Mouse (Mus musculus) kidney, adult 2 months (tissue): Measurements from ENCODE around the gene Fry.

ENCODE experiments used
- CTCF ChIP-seq: fragments of 200-500 bp; conservative IDR thresholded peaks from 2 replicates; pipeline ENCODE4 v1.5.1; 2011; ENCODE audit warnings: low read depth, mild to moderate bottlenecking, control low read depth, low read length, moderate library complexity, mixed read lengths; ENCODE audit not compliant: insufficient read depth, insufficient read length
- POLR2A ChIP-seq: fragments of 200-500 bp; IDR thresholded peaks from one replicate; pipeline ENCODE4 v1.6.1; 2011; ENCODE audit warnings: low read depth, low read length, control low read depth

- no peak for TF ChIP-seq CTCF
- TF ChIP-seq POLR2A, result no peak
Observed at GRCm38 (mm10) chr5:150345946-150346345, 227.5 kb downstream of the Fry start.
